Mouse (Mus musculus): ENCODE measurements around the gene Snhg11.
"Not testable (repeated sequence)": the region's sequence is repeated elsewhere in the genome, so short reads cannot be mapped to it uniquely, and the experiment has no call there.

Gene Snhg11

GRCm38 (mm10) chr2:158370173-158370550 lies 5.3 kb upstream of the Snhg11 start:
- DNase-seq = no peak

GRCm38 (mm10) chr2:158373061-158373460 lies 2.4 kb upstream of the Snhg11 start:
- no peak for DNase-seq

- DNase-seq = no peak
These were observed 1.9 kb upstream of the Snhg11 start for GRCm38 (mm10) chr2:158373516-158373915.

GRCm38 (mm10) chr2:158376123-158376687 lies 767 bp downstream of the Snhg11 start:
- peak; percentile 39 for DNase-seq

GRCm38 (mm10) chr2:158376798-158377197 lies 1.4 kb downstream of the Snhg11 start:
- peak; percentile 68 for DNase-seq

GRCm38 (mm10) chr2:158377811-158378210 lies 2.4 kb downstream of the Snhg11 start:
- DNase-seq = peak; percentile 52

GRCm38 (mm10) chr2:158379354-158380078 lies 4.1 kb downstream of the Snhg11 start:
- DNase-seq = peak; percentile 68

GRCm38 (mm10) chr2:158386072-158386471 lies 10.6 kb downstream of the Snhg11 start:
- no peak for DNase-seq

- DNase-seq = no peak
These were observed 14.0 kb downstream of the Snhg11 start for GRCm38 (mm10) chr2:158389421-158389820.

- no peak for DNase-seq
These were observed 20.9 kb downstream of the Snhg11 start for GRCm38 (mm10) chr2:158396369-158396768.

GRCm38 (mm10) chr2:158397140-158397539 lies 21.7 kb downstream of the Snhg11 start:
- DNase-seq = not testable (repeated sequence)

GRCm38 (mm10) chr2:158402915-158403314 lies 27.5 kb downstream of the Snhg11 start:
- DNase-seq = no peak

GRCm38 (mm10) chr2:158408997-158409594 lies 33.7 kb downstream of the Snhg11 start:
- no peak for DNase-seq

- DNase-seq = peak; percentile 98
These were observed 34.2 kb downstream of the Snhg11 start, which contains the start of gene Ralgapb for GRCm38 (mm10) chr2:158409595-158410021. Ralgapb (plus strand) TSS chr2:158409848.

- peak; percentile 32 for DNase-seq
These were observed 34.9 kb downstream of the Snhg11 start for GRCm38 (mm10) chr2:158410022-158411014.

GRCm38 (mm10) chr2:158413240-158413639 lies 37.8 kb downstream of the Snhg11 start:
- DNase-seq = no peak

GRCm38 (mm10) chr2:158415826-158416225 lies 40.4 kb downstream of the Snhg11 start:
- no peak for DNase-seq

- no peak for DNase-seq
These were observed 43.2 kb downstream of the Snhg11 start for GRCm38 (mm10) chr2:158418663-158419062.

All from right cerebral cortex, adult 18-20 months (tissue).